Mouse (Mus musculus) midbrain, embryonic 10.5 days (tissue): ENCODE data around the gene Vezt. TPM values are rescaled to one million over a fixed set of nuclear protein-coding genes. Genes with fewer than 3 reads are reported as not detected.

ENCODE experiments used
- DNase-seq: peaks from one replicate; pipeline ENCODE4 v3.0.0-alpha.2; 2017; ENCODE audit warnings: low spot score
- H3K27ac ChIP-seq: fragments of 300-500 bp; sonication (generic); replicated peaks from 2 replicates; pipeline ENCODE4 v1.5.1; 2016; ENCODE audit warnings: mild to moderate bottlenecking
- H3K27me3 ChIP-seq: fragments of 300-500 bp; sonication (generic); 2 replicates; pipeline ENCODE4 v1.6.1; 2016; ENCODE audit warnings: low read depth, mild to moderate bottlenecking; ENCODE audit not compliant: poor library complexity, severe bottlenecking
- H3K36me3 ChIP-seq: fragments of 300-500 bp; sonication (generic); 2 replicates; pipeline ENCODE4 v1.6.1; 2016; ENCODE audit warnings: mild to moderate bottlenecking, moderate library complexity
- H3K4me1 ChIP-seq: fragments of 300-500 bp; sonication (generic); 2 replicates; pipeline ENCODE4 v1.6.1; 2016
- H3K4me3 ChIP-seq: fragments of 300-500 bp; sonication (generic); 2 replicates; pipeline ENCODE4 v1.5.1; 2016; ENCODE audit warnings: mild to moderate bottlenecking, moderate library complexity
- H3K9me3 ChIP-seq: fragments of 300-500 bp; sonication (generic); replicated peaks from 2 replicates; pipeline ENCODE4 v1.6.1; 2016; ENCODE audit warnings: mild to moderate bottlenecking
- WGBS: fragments of 180-500 bp; shearing (Covaris S2); methylation state at CpG from one replicate; pipeline ENCODE4 v1.1.7; 2016; 5-methylcytosine and 5-hydroxymethylcytosine counted together
- polyA plus RNA-seq: library from polyadenylated mRNA; unstranded; fragments of >200 nt; fragmentation: Nextera tagmentation; extraction: Ambion mirVana; gene quantifications from 2 replicates; pipeline ENCODE4 v1.2.1, GENCODE M21; 2016

The Vezt gene
- polyA plus RNA-seq, 1 experiment from 2014 or later, result 29.6 TPM

- no peak overlapping the region for H3K4me3 ChIP-seq
- DNase-seq, result no peak
- peaks cover 83% of the 10 kb centered on the region for H3K36me3 ChIP-seq
- no peak overlapping the region for H3K27ac ChIP-seq
- H3K9me3 ChIP-seq, result no peaks in the 10 kb centered on the region
- no peaks in the 10 kb centered on the region for H3K4me1 ChIP-seq
- WGBS, result 100% methylated on average over 1 of the region's 1 CpGs
- no peaks in the 10 kb centered on the region for H3K27me3 ChIP-seq
Measured at GRCm38 (mm10) chr10:93995100-93995499, 40.5 kb downstream of the Vezt start.

GRCm38 (mm10) chr10:93994136-93994535, 41.5 kb downstream of the Vezt start:
- no peaks in the 10 kb centered on the region for H3K27me3 ChIP-seq
- peaks cover 83% of the 10 kb centered on the region for H3K36me3 ChIP-seq
- DNase-seq, result no peak
- H3K27ac ChIP-seq, result no peak overlapping the region
- H3K9me3 ChIP-seq, result no peaks in the 10 kb centered on the region
- 96% methylated on average over 10 of the region's 10 CpGs for WGBS
- no peak overlapping the region for H3K4me3 ChIP-seq
- H3K4me1 ChIP-seq, result no peaks in the 10 kb centered on the region

- Histone ChIP-seq H3K9me3 (no peaks in the 10 kb centered on the region), H3K36me3 (peaks cover 64% of the 10 kb centered on the region)
- DNase-seq, result no peak
Measured at GRCm38 (mm10) chr10:93985357-93985756, 50.3 kb downstream of the Vezt start.

GRCm38 (mm10) chr10:93969306-93969705, 66.3 kb downstream of the Vezt start:
- peaks cover 11% of the 10 kb centered on the region for H3K4me1 ChIP-seq
- 38% methylated on average over 10 of the region's 10 CpGs for WGBS
- peak; percentile 18 for DNase-seq
- no peaks in the 10 kb centered on the region for H3K9me3 ChIP-seq
- no peaks in the 10 kb centered on the region for H3K27me3 ChIP-seq
- H3K4me3 ChIP-seq, result no peak overlapping the region
- peaks cover 63% of the 10 kb centered on the region for H3K36me3 ChIP-seq
- 0 out of 2 replicates have a peak overlapping the region, but pooled peaks have one; percentile 33 for H3K27ac ChIP-seq

More at GRCm38 (mm10) chr10:93985357-93985756, 50.3 kb downstream of the Vezt start:
- Histone ChIP-seq H3K4me3 (no peak overlapping the region), H3K27me3 (no peaks in the 10 kb centered on the region), H3K27ac (no peak overlapping the region), H3K4me1 (no peaks in the 10 kb centered on the region)

- DNase-seq, result no peak
- H3K27ac ChIP-seq, result no peak overlapping the region
- H3K4me1 ChIP-seq, result peaks cover 11% of the 10 kb centered on the region
- H3K4me3 ChIP-seq, result no peak overlapping the region
- H3K36me3 ChIP-seq, result peaks cover 44% of the 10 kb centered on the region
- H3K27me3 ChIP-seq, result no peaks in the 10 kb centered on the region
- H3K9me3 ChIP-seq, result no peaks in the 10 kb centered on the region
Measured at GRCm38 (mm10) chr10:93967486-93967885, 68.1 kb downstream of the Vezt start.

- H3K4me1 ChIP-seq, result no peaks in the 10 kb centered on the region
- 94% methylated on average over 3 of the region's 3 CpGs for whole genome bisulfite sequencing
- H3K9me3 ChIP-seq, result no peaks in the 10 kb centered on the region
- no peak for DNase-seq
- H3K27me3 ChIP-seq, result no peaks in the 10 kb centered on the region
- H3K4me3 ChIP-seq, result no peak overlapping the region
- H3K27ac ChIP-seq, result no peak overlapping the region
- no peaks in the 10 kb centered on the region for H3K36me3 ChIP-seq
Measured at GRCm38 (mm10) chr10:93954023-93954422, 81.6 kb downstream of the Vezt start.

GRCm38 (mm10) chr10:93953504-93953903, 82.1 kb downstream of the Vezt start:
- no peaks in the 10 kb centered on the region for H3K36me3 ChIP-seq
- no peaks in the 10 kb centered on the region for H3K9me3 ChIP-seq
- no peaks in the 10 kb centered on the region for H3K4me1 ChIP-seq
- 88% methylated on average over 7 of the region's 7 CpGs for WGBS
- H3K27ac ChIP-seq, result no peak overlapping the region
- no peaks in the 10 kb centered on the region for H3K27me3 ChIP-seq
- DNase-seq, result no peak
- no peak overlapping the region for H3K4me3 ChIP-seq

GRCm38 (mm10) chr10:93950991-93951390, 84.6 kb downstream of the Vezt start:
- Histone ChIP-seq H3K9me3 (no peaks in the 10 kb centered on the region), H3K36me3 (no peaks in the 10 kb centered on the region), H3K27ac (no peak overlapping the region), H3K27me3 (no peaks in the 10 kb centered on the region), H3K4me3 (no peak overlapping the region), H3K4me1 (peaks cover under 1% of the 10 kb centered on the region; the same call in 1 of the 2 replicates)
- no peak for DNase-seq
- WGBS, result 91% methylated on average over 3 of the region's 3 CpGs

- H3K4me3 ChIP-seq, result no peak overlapping the region
- 95% methylated on average over 2 of the region's 2 CpGs for WGBS
- H3K36me3 ChIP-seq, result no peaks in the 10 kb centered on the region
- no peak for DNase-seq
- H3K4me1 ChIP-seq, result peaks cover 4% of the 10 kb centered on the region; the same call in 1 of the 2 replicates
- H3K27me3 ChIP-seq, result no peaks in the 10 kb centered on the region
- H3K9me3 ChIP-seq, result no peaks in the 10 kb centered on the region
- H3K27ac ChIP-seq, result no peak overlapping the region
Measured at GRCm38 (mm10) chr10:93949921-93950320, 85.7 kb downstream of the Vezt start.

- 83% methylated on average over 9 of the region's 9 CpGs for WGBS
- Histone ChIP-seq H3K27ac (no peak overlapping the region), H3K36me3 (no peaks in the 10 kb centered on the region), H3K4me1 (peaks cover 10% of the 10 kb centered on the region; the same call in 1 of the 2 replicates), H3K27me3 (no peaks in the 10 kb centered on the region), H3K4me3 (no peak overlapping the region), H3K9me3 (no peaks in the 10 kb centered on the region)
- no peak for DNase-seq
Measured at GRCm38 (mm10) chr10:93945843-93946499, 89.6 kb downstream of the Vezt start.

- H3K4me3 ChIP-seq, result no peak overlapping the region
- DNase-seq, result no peak
- peaks cover 10% of the 10 kb centered on the region; the same call in 1 of the 2 replicates for H3K4me1 ChIP-seq
- H3K27ac ChIP-seq, result no peak overlapping the region
- H3K9me3 ChIP-seq, result no peaks in the 10 kb centered on the region
- 63% methylated on average over 4 of the region's 4 CpGs for WGBS
- H3K36me3 ChIP-seq, result no peaks in the 10 kb centered on the region
- H3K27me3 ChIP-seq, result no peaks in the 10 kb centered on the region
Measured at GRCm38 (mm10) chr10:93945364-93945763, 90.3 kb downstream of the Vezt start.

- Histone ChIP-seq H3K27me3 (no peaks in the 10 kb centered on the region), H3K36me3 (no peaks in the 10 kb centered on the region), H3K4me3 (no peak overlapping the region), H3K4me1 (peaks cover 10% of the 10 kb centered on the region; the same call in 1 of the 2 replicates), H3K27ac (no peak overlapping the region), H3K9me3 (no peaks in the 10 kb centered on the region)
- no peak for DNase-seq
- 73% methylated on average over 5 of the region's 5 CpGs for WGBS
Measured at GRCm38 (mm10) chr10:93944241-93944640, 91.4 kb downstream of the Vezt start.

GRCm38 (mm10) chr10:93940279-93940678, 95.3 kb downstream of the Vezt start:
- no peaks in the 10 kb centered on the region for H3K9me3 ChIP-seq
- no peaks in the 10 kb centered on the region for H3K27me3 ChIP-seq
- H3K4me3 ChIP-seq, result no peak overlapping the region
- H3K27ac ChIP-seq, result no peak overlapping the region
- peaks cover 10% of the 10 kb centered on the region; the same call in 1 of the 2 replicates for H3K4me1 ChIP-seq
- no peaks in the 10 kb centered on the region for H3K36me3 ChIP-seq
- no peak for DNase-seq
- WGBS, result 90% methylated on average over 5 of the region's 5 CpGs
